Comparison of ENCODE assay signal across 7 mouse cellular contexts in genomic region chr17:44189696-44190095, GRCm38 (mm10). TPM values are rescaled to one million over a fixed set of nuclear protein-coding genes. Genes with fewer than 3 reads are reported as not detected.
DNase-seq lines count a peak whose midpoint lies in the region; ATAC-seq and TF ChIP-seq lines count a peak whose summit lies in the region.

No protein-coding gene starts in this region.

- TF ChIP-seq CTCF in brain, embryonic 14.5 days (IDR thresholded peaks at IDR 0.05; ENCODE audit: borderline replicate concordance, extremely low read depth, insufficient read depth, insufficient read length), result no peak

- H3K27me3 ChIP-seq in forebrain, embryonic 11.5 days (ENCODE audit: control insufficient read depth, insufficient read depth, low read length), result peaks cover 23% of the 10 kb centered on the region
- H3K27me3 ChIP-seq in hindbrain, embryonic 10.5 days (ENCODE audit: insufficient read depth, poor library complexity, severe bottlenecking), result peaks cover 50% of the 10 kb centered on the region
- H3K27me3 ChIP-seq in limb, embryonic 13.5 days, result peaks cover 47% of the 10 kb centered on the region
- H3K27me3 ChIP-seq in midbrain, embryonic 16.5 days (ENCODE audit: control insufficient read depth, insufficient read depth, low read depth, low read length), result peaks cover 12% of the 10 kb centered on the region

- no peak overlapping the region for H3K4me3 ChIP-seq in forebrain, embryonic 11.5 days (ENCODE audit: low read depth, low read length)
- peak overlapping the region; percentile 60 for H3K4me3 ChIP-seq in hindbrain, embryonic 10.5 days
- H3K4me3 ChIP-seq in limb, embryonic 13.5 days, result peak overlapping the region; percentile 25
- peak overlapping the region; percentile 1; the same call in 1 of the 2 replicates for H3K4me3 ChIP-seq in midbrain, embryonic 16.5 days (ENCODE audit: low read depth, low read length)

- H3K9ac ChIP-seq in forebrain, embryonic 11.5 days (ENCODE audit: low read length), result no peak overlapping the region
- H3K9ac ChIP-seq in limb, embryonic 13.5 days, result no peak overlapping the region
- no peak overlapping the region for H3K9ac ChIP-seq in midbrain, embryonic 16.5 days (ENCODE audit: low read depth, low read length)

- H3K4me2 ChIP-seq in forebrain, embryonic 11.5 days (ENCODE audit: low read depth, low read length, severe bottlenecking), result peak overlapping the region; percentile 18; the same call in 1 of the 2 replicates
- H3K4me2 ChIP-seq in limb, embryonic 13.5 days (replicated peaks), result peak overlapping the region; percentile 85
- H3K4me2 ChIP-seq in midbrain, embryonic 16.5 days (ENCODE audit: low read length), result peak overlapping the region; percentile 33

- no peak for TF ChIP-seq POLR2A in brain, embryonic 14.5 days (IDR thresholded peaks at IDR 0.05; ENCODE audit: borderline replicate concordance, extremely low read depth, insufficient read depth, insufficient read length, poor library complexity, severe bottlenecking)

- WGBS in forebrain, embryonic 11.5 days, result under 1% methylated on average over 11 of the region's 11 CpGs
- WGBS in hindbrain, embryonic 10.5 days, result 2% methylated on average over 11 of the region's 11 CpGs
- WGBS in limb, embryonic 13.5 days, result 1% methylated on average over 11 of the region's 11 CpGs
- WGBS in midbrain, embryonic 16.5 days, result 1% methylated on average over 11 of the region's 11 CpGs

- no peaks in the 10 kb centered on the region for H3K36me3 ChIP-seq in forebrain, embryonic 11.5 days (ENCODE audit: control insufficient read depth, insufficient read depth, low read length)
- H3K36me3 ChIP-seq in hindbrain, embryonic 10.5 days, result no peaks in the 10 kb centered on the region
- H3K36me3 ChIP-seq in limb, embryonic 13.5 days, result no peaks in the 10 kb centered on the region
- H3K36me3 ChIP-seq in midbrain, embryonic 16.5 days (ENCODE audit: control insufficient read depth, insufficient read depth, low read length), result no peaks in the 10 kb centered on the region

- H3K4me1 ChIP-seq in forebrain, embryonic 11.5 days (replicated peaks; ENCODE audit: control insufficient read depth, insufficient read depth, low read length), result peaks cover 3% of the 10 kb centered on the region; the same call in 1 of the 2 replicates
- H3K4me1 ChIP-seq in hindbrain, embryonic 10.5 days (replicated peaks), result peaks cover 17% of the 10 kb centered on the region
- peaks cover 20% of the 10 kb centered on the region for H3K4me1 ChIP-seq in limb, embryonic 13.5 days
- H3K4me1 ChIP-seq in midbrain, embryonic 16.5 days (ENCODE audit: control insufficient read depth, insufficient read depth, low read length), result peaks cover 15% of the 10 kb centered on the region

- H3K27ac ChIP-seq in forebrain, embryonic 11.5 days (ENCODE audit: low read depth, low read length), result no peak overlapping the region
- no peak overlapping the region for H3K27ac ChIP-seq in hindbrain, embryonic 10.5 days
- H3K27ac ChIP-seq in limb, embryonic 13.5 days, result no peak overlapping the region
- no peak overlapping the region for H3K27ac ChIP-seq in midbrain, embryonic 16.5 days (ENCODE audit: low read length)

- H3K9me3 ChIP-seq in forebrain, embryonic 11.5 days (ENCODE audit: control insufficient read depth, low read length), result no peaks in the 10 kb centered on the region
- no peaks in the 10 kb centered on the region for H3K9me3 ChIP-seq in hindbrain, embryonic 10.5 days
- no peaks in the 10 kb centered on the region for H3K9me3 ChIP-seq in limb, embryonic 13.5 days
- no peaks in the 10 kb centered on the region for H3K9me3 ChIP-seq in midbrain, embryonic 16.5 days (replicated peaks; ENCODE audit: control insufficient read depth, low read length, poor library complexity, severe bottlenecking)

- no peak for ATAC-seq in forebrain, embryonic 11.5 days (replicated peaks; ENCODE audit: low FRiP score)
- ATAC-seq in limb, embryonic 13.5 days (ENCODE audit: low FRiP score, low read depth), result no peak; the same call in 1 of the 2 replicates
- no peak for ATAC-seq in midbrain, embryonic 16.5 days

- peak; percentile 20 for DNase-seq in brain, embryonic 14.5 days (ENCODE audit: low read depth)
- peak; percentile 57 for DNase-seq in forebrain, embryonic 11.5 days (ENCODE audit: low spot score)
- DNase-seq in hindbrain, embryonic 10.5 days (ENCODE audit: low spot score), result peak; percentile 16
- no peak for DNase-seq in right cerebral cortex, postnatal 14 days
- DNase-seq in layer of hippocampus, adult 18-20 months (ENCODE audit: low spot score in 2 of 2), result no peak

RNA-seq across cellular contexts. Expression of gene Clic5, which starts 1.3 kb away (rescaled TPM):
- polyA plus RNA-seq in brain, embryonic 14.5 days (2012; rRNA removed), result 0.13 and 0.27 TPM in 2 replicates
- 0.16 and 0.19 TPM in 2 replicates for polyA plus RNA-seq in forebrain, embryonic 11.5 days (2014; fragmentation: Nextera tagmentation; extraction: Ambion mirVana)
- polyA plus RNA-seq in hindbrain, embryonic 10.5 days (2016; fragmentation: Nextera tagmentation; extraction: Ambion mirVana), result 0.17 and 0.29 TPM in 2 replicates
- polyA plus RNA-seq in limb, embryonic 13.5 days (2015; fragmentation: Nextera tagmentation; extraction: Ambion mirVana), result 0.45 and 0.46 TPM in 2 replicates
- 0.32 and 0.33 TPM in 2 replicates for polyA plus RNA-seq in midbrain, embryonic 16.5 days (2015; fragmentation: Nextera tagmentation; extraction: Ambion mirVana)
- 1 to 10 TPM; 4.2 to 4.3 TPM for total RNA-seq in layer of hippocampus, adult 18-20 months (2021)

Comparison
In these comparisons a context has a peak if more than half of its experiments do, and no peak if none do; other contexts are left out.
1. DNase-seq: peak in brain, embryonic 14.5 days (single experiment), forebrain, embryonic 11.5 days (single experiment) and hindbrain, embryonic 10.5 days (single experiment); none in right cerebral cortex, postnatal 14 days (single experiment) and layer of hippocampus, adult 18-20 months (0 of 2).
2. H3K4me2 ChIP-seq: peak in every context shown above with its lines; median percentile 85 in limb, embryonic 13.5 days; 33 in midbrain, embryonic 16.5 days; 18 in forebrain, embryonic 11.5 days.